Mouse (Mus musculus) right cerebral cortex, postnatal 36 days (tissue): ENCODE measurements around the gene Prelid3b.

ENCODE experiments used
- DNase-seq, 2 experiments: peaks; one replicate each; pipeline ENCODE4 v3.0.0; 2022; ENCODE audit warnings: low spot score in 2 of 2, mixed read lengths in 1 of 2

Gene Prelid3b

DNA sequence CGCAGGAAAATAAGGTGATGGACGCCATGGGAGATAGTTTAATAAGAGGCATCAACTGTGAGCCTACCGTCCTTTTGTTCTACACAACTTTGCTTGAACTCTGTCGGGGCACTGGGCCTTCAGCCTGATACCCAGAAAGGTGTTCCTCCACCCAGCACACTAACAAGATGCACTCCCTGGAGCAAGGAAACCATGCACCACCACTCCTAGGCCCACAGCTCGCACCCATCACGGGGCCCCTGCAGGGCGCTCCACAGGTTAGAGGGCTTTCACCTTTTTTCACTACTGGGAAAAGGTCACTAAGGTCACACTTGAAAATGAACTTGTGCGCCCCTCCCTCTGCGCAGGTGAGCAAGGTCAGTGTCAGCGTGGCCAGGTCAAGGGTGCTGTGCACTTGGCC, 9.5 kb downstream of the Prelid3b start:
- DNase-seq: no peak

DNA sequence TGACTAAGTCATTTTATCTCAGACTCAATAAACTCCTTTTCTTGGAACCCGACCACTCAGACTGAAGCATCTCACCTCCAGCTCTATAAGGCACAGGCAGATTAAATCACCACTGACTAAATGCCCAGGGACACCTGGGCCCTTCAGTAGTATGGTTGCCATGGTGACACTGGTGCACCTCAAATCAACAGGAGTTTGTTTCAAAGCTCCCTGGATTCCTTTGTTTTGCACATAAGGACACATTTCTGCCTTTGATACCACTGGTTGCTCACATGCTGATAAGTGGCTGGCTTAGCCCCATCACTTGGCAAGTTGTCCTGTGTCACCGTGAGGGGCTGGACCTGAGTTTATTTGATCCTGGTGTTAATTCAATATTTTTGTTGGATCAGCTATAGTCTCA, 13.5 kb downstream of the Prelid3b start:
- DNase-seq: no peak

DNA sequence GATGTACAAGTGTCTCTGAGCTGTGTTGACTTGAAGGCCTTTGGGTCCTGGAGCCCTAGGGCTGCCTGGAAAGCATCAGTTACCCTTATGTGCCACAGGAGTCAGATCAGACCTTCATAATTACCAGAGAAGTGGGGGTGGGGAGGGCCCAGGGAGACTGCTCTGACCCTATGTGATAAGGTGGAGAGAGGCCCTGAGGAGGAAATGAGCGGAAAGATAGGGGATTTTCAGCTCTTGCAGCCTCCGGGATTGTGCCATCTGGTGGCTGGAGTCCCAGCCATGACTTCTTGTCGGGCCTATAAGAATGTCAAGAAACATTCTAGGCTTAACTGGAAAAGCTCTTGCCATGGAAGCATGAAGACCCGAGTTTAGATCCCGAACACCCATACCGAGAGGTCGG, 19.2 kb downstream of the Prelid3b start:
- DNase-seq: no peak

DNA sequence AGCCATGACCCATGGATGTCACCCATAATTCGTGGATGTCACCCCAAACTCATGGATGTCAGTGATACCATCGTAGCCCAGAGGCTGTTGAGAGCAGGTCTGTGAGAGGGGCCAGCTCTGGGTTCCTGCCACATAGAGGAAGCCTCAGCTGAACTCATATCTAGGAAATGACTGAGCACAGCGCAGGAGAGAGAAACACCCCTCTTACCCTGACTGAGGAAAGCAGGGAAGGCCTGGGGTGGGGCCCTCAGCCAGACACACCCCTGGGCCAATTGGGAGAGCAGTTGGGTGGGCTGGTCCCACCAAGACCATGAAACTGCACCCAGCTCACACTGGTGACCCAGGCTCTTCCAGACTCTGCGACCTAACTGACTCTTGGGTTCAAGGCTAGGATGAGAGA, 22.5 kb downstream of the Prelid3b start, which contains the start of gene Tubb1:
Tubb1 (plus strand) TSS at position 343 of the 400 bp plus-strand sequence.
- no peak for DNase-seq

DNA sequence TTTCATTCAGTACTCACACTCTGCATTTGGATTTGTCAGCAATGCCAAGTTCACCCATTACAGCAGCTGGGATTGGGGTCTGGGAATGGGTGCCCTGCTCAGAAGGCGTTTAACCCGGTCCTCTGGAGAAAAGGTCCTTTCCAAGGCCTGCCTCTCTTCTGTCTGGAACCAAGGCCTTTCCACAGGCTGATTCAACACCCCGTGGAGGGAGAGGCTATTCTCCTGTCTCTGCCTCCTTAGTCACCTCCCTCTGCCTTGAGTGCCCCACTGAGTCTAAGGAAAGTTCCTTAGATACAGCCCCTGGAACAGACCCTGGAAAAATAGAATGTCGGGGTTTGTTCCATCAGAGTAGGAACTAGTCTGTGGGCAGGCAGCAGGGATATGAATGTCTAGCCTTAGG, 24.5 kb downstream of the Prelid3b start:
- no peak for DNase-seq

DNA sequence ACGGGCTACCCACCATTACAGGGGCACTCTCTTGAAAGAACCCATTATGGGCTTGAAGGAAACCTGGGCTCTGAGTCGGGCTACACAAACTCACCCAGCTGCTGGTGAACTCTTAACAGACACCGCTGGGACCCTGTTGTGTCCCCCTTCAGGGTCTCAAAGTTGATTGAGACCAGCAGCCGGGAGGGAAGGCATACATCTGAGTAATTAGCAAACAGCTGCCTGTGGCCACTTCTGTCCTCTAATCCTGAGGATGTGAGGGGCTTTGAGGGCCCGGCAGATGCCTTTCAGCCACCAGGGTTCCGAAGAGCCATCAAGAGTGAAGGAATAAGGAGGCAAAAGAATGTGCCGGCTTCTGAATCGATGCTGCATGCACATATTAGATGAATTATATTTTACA, 26.0 kb downstream of the Prelid3b start:
- DNase-seq: no peak

DNA sequence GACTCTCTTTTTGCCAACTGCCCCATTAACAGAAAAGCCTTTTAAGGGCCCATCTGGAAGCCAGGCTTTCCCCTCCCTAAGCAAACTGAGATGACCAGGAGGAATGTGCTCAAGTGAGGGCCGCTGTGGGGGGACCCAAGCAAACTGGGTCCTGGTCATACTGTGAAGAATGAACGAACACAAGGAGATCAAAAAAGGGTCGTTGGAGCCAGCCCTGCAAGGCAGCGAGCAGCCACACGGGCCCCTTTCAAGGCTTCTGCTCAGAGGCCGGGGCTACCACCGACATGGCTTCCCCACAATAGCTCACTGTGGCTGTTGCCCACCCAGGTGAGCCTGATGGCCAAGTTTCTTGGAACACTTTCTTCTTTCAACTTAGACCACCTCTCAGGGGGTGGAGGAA, 26.4 kb downstream of the Prelid3b start:
- DNase-seq: no peak

DNA sequence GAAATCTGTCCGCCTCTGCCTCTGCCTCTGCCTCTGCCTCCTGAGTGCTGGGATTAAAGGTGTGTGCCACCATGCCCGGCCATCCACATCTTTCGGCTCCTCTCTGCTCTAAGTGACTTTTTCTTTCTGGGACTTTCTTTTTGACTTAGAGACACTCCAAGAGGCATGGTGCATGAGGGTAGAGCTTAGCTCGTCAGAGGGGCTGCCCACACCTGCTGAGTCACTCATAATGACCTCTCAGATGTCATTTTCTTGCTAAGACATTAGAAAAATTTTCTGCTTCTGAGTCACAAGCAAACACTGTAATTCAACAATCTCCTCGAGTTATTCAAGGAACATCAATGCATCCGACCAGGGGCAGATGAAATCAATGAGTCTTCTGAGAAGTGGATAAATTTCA, 27.9 kb downstream of the Prelid3b start:
- no peak for DNase-seq

DNA sequence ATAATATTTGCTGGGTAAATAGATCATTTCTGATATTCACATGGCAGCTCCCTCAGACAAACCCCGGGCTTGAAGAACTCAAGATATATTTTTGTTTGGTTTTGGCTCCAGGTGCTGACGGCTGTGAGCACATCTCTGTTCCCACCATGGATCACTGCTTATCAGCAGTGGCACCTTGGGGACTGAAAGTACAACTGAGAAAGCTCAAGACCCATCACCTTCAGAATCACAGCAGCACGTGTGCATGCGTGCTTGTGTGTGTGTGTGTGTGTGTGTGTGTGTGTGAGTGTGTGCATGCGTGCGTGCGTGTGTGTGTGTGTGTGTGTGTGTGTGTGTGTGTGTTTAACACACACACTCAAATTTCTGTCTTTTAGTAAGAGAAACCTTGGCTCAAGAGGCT, 28.5 kb downstream of the Prelid3b start:
- no peak for DNase-seq

DNA sequence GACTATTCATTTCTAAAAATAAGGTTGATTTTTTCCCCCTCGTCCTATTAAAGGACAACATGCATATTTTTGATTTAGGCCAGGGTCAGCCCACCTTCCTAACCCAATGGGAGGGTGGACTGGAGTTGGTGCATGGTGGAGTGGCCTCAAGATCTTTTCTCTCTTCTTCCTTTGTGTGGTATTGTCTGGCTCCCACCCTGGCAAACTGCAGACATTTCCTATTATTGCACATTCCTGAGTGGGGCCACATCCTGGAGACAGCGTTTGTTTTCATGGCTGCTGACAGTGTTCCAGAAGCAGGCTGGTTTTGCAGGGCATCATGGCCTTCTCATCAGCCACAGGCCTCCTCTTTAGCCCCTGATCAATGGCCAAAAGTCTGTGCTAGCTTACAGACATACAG, 29.8 kb downstream of the Prelid3b start:
- DNase-seq: no peak

DNA sequence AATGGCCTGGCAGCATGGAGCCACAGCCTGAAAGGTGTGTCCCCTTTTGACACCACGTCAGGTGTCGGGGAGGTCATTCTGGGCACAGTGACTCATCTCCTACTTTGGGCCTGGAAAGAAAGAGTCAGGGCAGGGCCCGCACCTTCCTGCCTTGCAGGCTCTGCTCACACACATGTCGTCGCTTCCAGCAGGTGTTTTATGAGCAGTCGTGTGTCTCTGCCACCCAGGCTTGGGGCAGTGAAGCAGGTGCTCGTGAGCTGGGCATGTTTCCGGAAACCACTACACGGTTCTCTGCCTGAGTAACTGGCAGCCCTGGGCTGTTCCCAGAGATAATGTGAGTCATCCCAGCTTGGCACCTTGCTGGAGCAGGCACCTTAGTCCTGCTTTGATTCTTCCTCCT, 30.4 kb downstream of the Prelid3b start:
- DNase-seq: no peak

DNA sequence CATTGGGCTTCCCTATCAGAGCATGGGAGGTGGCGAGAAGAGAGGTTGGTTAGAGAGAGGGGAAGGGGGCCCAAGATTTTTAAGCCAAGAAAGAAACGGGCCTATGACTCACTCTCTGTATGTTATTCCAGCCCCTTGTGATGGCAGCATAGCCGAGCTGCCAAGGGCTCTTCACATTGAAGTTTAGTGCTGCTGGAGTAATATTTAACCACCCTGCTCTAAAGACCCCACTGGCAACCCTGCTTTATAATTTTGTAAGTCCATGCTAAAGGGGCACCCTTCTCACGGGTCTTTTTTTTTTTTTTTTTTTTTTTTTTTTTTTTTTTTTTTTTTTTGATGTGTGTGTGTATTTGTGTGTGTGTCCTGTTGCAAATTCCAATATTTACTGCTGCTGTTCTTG, 31.0 kb downstream of the Prelid3b start:
- DNase-seq: no peak

DNA sequence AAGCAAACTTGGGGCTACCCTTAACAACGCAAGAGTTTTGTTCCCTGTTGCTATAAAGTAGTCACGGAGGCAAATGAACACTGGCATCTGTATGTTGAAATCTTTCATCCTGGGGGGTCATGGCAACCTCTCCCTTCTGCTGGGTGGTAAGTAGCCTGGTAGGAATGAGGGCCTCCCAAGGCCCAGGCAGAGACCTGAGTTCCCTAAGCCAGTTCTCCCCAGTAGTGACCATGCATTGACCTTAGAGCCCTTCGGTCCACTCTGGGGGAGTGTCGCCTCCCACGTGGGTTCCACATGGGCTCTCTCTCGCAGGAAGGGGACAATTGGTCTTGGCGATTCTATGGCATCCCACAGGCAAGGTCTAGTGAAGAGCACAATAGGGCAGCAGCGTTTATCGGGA, 32.9 kb downstream of the Prelid3b start:
- no peak for DNase-seq

DNA sequence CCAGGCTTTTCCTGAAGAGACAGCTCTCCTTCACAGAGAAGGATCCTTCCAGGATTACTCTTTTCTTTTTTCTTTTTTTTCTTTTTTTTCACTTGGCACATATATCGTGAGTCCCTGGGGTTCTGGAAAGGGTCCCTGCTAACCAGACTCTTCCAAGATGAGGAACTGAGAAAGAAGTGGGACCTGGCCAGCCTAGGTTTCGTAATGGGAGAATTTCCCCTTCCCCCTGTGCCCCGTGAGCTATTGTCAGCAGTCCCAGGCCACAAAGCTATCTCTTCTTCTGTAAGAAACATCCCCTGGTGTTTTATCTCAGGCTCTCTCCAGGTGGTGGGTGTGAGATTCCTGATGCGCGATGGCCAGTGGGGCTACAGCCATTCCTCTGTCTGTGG, 33.4 kb downstream of the Prelid3b start:
- no peak for DNase-seq

DNA sequence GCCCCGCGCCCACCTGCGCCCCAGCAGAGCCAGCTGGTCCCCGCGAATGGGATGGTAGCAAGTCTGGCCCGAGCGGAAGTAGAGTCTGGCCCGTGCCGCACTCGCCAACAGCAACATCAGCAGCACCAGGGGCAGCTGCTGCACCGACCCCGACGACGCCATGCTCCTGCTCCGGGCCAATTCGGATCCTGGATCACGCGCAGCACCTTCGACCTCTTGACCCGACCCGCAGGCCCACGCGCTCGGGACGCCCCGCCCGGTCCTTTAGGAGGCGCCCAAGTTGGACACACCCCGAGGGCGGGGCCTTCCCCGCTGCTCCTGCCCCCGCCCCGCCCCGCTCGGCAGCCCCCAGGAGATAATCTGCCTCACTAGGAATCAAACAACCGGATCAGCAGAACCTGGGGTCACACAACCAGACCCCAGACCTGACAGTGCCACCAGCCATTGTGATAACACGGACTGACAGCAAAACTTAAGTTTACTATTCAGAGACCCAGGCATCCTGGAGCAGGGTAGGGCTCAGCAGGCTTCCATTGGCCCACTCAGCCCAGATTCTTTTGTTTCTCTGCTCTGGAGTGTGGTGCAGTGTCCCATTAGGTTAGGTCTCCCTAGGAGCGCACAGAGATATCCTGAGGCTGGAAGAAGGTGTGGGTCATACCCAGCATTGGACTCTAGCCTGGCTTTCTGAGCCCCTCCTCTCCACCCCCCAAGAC, 34.0 kb downstream of the Prelid3b start, which contains the start of gene Ctsz:
Ctsz (minus strand) TSS at position 303 of the 713 bp plus-strand sequence.
- DNase-seq: peak in 1 of 2 experiments; percentile 18

DNA sequence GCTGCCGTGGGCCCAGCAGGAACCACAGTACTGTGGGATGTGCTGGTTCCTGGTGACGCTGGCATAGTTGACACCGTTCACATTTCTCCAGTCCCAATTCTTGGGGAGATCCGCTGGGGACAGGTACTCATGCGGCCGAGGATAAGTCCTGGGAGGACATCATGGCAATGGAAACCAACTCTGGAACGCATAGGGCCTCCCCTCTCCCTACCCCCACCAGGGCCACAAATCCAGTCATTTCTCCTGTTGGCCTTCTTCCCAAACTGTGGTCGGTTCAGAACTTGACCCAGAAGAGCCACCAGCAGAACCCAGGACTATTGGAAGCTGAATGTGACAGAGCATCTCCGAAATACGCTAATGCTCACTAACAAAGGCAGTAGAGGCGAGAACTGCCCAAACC, 34.7 kb downstream of the Prelid3b start:
- no peak for DNase-seq

DNA sequence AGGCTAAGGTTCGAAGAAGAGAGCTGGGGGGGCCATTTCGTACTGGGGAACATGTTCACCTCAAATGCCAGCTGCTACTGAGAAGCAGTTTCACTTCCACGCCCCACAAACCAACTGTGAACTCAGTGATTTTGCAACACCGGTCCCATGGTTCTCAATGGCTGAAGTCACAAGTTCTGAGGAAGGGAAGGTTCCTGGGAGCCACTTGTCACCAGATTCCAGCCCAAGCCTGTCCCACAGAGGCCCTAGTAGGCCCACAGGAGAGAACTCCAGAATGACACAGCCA, 35.2 kb downstream of the Prelid3b start:
- DNase-seq: no peak

DNA sequence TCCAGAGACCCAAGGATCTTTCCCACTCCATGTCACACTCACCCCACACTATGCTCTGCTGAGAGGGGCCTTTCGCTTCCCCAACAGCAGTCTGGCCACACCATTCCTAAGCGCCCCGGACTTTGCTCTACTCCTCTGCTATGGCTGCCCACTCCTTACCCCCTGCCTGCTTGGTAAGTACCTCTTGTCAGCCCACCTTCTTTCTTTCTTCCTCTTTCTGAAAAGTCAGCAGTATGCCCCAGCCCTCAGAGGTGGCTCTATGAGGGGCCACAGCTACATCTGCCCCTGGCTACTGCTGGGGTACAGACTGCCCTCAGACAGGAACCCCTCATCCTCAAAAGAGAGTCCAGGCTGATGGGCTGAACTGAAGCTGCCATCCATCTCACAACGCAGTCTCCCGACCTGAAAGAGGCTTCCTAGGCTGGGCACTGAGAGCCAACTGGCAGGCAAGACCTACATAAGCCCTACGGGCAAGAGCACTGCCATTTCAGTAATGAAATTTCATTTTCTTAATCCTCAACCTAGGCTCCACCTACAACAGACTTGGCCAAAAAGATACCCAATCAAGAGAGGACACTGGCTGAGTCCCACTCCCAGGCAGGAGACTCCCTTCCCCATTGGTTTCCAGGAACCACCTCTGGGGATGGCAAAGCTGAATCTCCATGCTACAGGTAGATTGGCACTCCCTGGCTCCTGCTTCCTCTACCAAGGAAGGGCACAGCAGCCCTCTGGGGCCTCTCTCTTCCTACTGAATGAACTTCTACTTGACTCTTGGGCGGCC, 35.8 kb downstream of the Prelid3b start:
- no peak for DNase-seq

DNA sequence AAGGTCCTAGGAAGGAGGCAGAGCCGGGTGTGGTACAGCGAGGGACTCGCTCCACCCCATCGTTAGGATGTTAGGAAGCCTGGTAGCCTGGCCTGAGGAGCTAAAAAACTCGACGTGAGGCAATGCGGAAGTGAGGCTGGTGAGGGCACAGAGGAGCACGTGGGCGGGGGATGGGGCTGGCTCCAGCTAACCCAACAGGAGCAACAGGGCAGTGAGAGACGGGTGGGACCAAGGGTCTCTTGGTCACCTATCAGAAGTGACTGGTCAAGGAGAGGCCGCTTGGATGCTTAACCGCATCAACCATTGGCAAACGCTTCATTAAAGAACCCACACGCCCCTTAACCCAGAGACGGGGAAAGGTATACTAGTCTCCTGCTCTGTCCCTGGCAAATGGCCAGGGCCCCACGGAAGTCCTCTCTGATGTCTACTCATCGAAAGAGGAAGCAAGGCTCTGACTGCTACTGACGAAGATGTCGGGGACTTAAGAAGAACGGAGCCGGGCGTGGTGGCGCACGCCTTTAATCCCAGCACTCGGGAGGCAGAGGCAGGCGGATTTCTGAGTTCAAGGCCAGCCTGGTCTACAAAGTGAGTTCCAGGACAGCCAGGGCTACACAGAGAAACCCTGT, 36.7 kb downstream of the Prelid3b start:
- no peak for DNase-seq

DNA sequence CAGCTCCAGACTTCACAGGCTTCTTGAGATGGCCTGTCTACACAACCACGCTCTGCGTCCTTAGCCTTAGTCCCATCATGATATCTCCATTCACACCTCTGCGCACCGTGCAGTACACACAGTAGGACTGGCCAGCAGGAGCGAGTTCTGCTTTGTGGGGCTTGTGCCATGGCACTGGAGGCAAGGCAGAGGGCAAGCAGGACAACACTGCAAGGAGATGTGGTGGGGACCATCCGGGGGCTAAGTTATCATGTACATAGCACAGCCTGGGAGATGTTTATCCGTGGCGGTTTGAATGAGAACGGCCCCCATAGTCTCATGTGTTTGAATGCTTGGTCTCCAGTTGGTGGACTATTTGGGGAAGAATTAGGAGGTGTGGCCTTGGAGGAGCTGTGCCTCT, 37.9 kb downstream of the Prelid3b start:
- DNase-seq: no peak

DNA sequence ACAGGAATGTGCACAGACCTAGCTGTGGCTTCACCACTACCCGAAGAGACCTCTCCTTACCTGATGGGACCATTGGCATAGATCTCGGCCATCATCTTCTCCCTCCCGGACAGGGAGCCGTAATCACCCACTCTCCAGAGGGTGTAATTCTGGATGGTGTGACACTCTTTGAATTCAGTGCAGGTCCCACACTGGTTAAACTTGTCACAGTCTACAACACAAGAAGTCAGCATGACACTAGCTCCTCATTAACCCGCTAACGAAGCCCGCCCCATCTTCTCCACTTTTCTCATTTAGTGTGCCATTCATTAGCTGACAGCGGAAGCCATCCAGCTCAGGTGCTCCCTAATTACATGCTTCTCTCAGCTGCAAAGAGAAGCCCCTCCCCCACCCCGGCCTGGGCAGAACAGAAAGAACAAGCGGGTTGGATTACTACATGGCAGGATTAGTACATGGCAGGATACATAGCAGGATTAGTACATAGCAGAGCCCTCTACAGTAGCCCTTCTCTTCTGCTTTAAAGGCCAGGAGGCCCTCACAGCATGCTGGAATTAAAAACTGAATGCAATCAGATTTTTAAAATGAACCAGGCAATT, 43.8 kb downstream of the Prelid3b start:
- DNase-seq: no peak

DNA sequence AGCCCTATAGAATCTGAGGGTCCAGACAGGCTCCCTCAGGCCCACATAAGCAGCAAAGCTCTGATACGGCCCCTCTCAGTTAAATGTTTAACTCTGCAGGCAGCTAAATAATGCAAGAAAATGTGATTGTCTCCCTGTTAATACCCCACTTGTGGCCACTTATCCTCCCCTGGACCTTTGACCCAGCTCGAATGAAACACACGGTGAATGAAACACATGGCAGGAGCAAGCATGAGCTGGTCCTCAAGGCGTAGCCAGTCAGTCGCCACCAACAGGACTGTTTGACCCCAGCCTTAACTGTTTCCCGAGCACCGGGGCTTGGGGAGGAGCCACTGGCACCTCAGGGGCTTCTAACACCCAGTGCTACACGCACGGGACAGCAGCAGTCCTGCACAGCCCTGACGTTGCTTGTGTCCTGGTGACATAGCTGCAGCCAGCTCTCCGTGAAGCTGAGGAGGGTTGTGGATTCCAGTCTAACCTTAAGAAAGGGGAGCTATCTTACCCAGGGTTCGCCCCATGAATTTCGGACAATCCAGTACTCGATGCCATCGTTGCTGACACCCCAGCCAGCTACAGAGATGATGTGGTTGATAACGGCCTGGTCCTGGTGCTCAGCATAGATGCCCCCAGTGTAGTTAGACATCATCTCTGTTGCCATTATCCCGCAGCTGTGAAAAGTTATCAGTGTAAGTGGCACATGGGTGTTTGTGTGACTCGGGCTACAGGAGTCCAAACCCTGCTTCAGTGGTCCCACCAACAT, 44.6 kb downstream of the Prelid3b start:
- DNase-seq: no peak
